Mouse (Mus musculus) cortical plate, adult 2 months (tissue): ENCODE data around the gene Robo1. TPM values are rescaled to one million over a fixed set of nuclear protein-coding genes. Genes with fewer than 3 reads are reported as not detected.

Source experiments
- H3K27ac ChIP-seq: fragments of 200-500 bp; 2 replicates; pipeline ENCODE4 v1.5.1; 2012; ENCODE audit warnings: low read length, control low read depth, inconsistent platforms; ENCODE audit not compliant: insufficient read depth
- H3K4me1 ChIP-seq: fragments of 200-500 bp; 2 replicates; pipeline ENCODE4 v1.6.1; 2011; ENCODE audit warnings: low read length; ENCODE audit not compliant: control insufficient read depth, insufficient read depth
- H3K4me3 ChIP-seq: fragments of 200-500 bp; 2 replicates; pipeline ENCODE4 v1.5.1; 2011; ENCODE audit warnings: mild to moderate bottlenecking, low read length, control low read depth; ENCODE audit not compliant: insufficient read depth
- CTCF ChIP-seq: fragments of 200-500 bp; IDR thresholded peaks from 2 replicates; pipeline ENCODE4 v1.5.1; 2011; ENCODE audit warnings: mild to moderate bottlenecking, control low read depth, low read length; ENCODE audit not compliant: insufficient read depth; ENCODE audit errors: extremely low read depth
- POLR2A ChIP-seq: fragments of 200-500 bp; IDR thresholded peaks from 2 replicates; pipeline ENCODE4 v1.6.1; 2011; ENCODE audit warnings: mild to moderate bottlenecking, low read length, control low read depth; ENCODE audit not compliant: insufficient read depth; ENCODE audit errors: extremely low read depth
- polyA plus RNA-seq: library from polyadenylated mRNA; depleted of rRNA; stranded (reverse); fragments of >200 nt; gene quantifications from 2 replicates; pipeline ENCODE4 v1.2.3, GENCODE M21; 2012

Robo1 gene
- polyA plus RNA-seq, 1 experiment: 14.1 TPM

DNA sequence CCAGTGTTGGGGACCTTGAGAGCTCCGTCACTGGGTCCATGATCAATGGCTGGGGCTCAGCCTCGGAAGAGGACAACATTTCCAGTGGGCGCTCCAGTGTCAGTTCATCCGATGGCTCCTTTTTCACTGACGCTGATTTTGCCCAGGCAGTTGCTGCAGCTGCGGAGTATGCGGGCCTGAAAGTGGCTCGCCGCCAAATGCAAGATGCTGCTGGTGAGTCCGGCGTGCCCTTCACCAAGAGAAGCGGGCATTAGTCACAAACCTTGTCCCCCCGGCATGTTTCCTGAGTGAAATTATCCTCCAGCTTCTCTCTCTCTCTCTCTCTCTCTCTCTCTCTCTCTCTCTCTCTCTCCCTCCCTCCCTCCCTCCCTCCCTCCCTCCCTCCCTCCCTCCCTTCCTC lies 716.2 kb downstream of the Robo1 start:
- peaks cover 2% of the 10 kb centered on the region; the same call in 1 of the 2 replicates for H3K4me1 ChIP-seq
- TF ChIP-seq POLR2A (no peak), CTCF (no peak)

GRCm38 (mm10) chr16:73027692-73028091 lies 719.6 kb downstream of the Robo1 start:
- no peak overlapping the region for H3K4me3 ChIP-seq
- no peak for TF ChIP-seq CTCF
- TF ChIP-seq POLR2A: no peak
- no peak overlapping the region for H3K27ac ChIP-seq
- H3K4me1 ChIP-seq: peaks cover 2% of the 10 kb centered on the region; the same call in 1 of the 2 replicates

More for the DNA sequence above, 716.2 kb downstream of the Robo1 start:
- Histone ChIP-seq H3K27ac (no peak overlapping the region), H3K4me3 (no peak overlapping the region)

DNA sequence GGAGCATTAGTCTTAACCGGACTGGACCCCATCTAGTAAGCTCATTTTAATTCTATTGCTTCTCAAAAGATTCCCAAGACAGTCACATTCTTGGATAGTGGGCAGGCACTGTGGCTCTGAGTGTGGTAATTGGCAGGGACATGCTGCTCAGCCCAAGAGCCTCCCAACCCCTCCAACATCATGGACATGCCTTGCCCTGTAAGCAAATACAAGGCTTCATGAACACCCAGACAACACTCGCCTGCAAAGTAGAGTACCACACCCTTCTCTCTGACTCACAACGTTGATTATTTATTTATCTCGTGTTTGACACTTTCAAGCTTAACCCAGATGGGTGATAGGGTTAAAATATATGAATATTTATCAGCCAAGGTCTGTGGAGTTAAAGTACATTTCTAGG lies 722.9 kb downstream of the Robo1 start:
- H3K4me1 ChIP-seq: peaks cover 2% of the 10 kb centered on the region; the same call in 1 of the 2 replicates
- no peak for TF ChIP-seq CTCF
- no peak overlapping the region for H3K4me3 ChIP-seq
- no peak overlapping the region for H3K27ac ChIP-seq

- no peaks in the 10 kb centered on the region for H3K4me1 ChIP-seq
- H3K4me3 ChIP-seq: no peak overlapping the region
- H3K27ac ChIP-seq: no peak overlapping the region
- TF ChIP-seq POLR2A (no peak), CTCF (no peak)
Observed at GRCm38 (mm10) chr16:73035210-73035985, 727.3 kb downstream of the Robo1 start.

DNA sequence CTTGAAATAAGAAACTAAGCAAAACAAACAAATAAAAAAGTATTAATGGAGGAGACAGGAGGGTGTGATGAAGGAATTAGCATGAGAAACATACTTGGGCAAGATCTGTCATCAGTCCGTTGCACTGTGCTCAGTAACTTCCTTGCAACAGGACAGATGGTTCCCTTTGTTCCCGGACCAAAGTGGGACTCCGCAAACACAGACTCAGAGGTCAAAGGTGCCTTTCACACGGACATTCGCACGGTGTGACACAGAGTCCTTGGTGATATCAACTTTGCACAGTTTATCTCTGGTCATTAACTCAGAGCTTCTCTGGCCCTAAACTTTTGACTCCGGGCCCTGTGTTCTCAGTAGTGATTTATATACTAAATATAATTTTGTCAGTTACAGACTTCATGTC lies 730.4 kb downstream of the Robo1 start:
- H3K4me3 ChIP-seq: no peak overlapping the region
- H3K27ac ChIP-seq: no peak overlapping the region
- TF ChIP-seq CTCF (no peak), POLR2A (no peak)
- no peaks in the 10 kb centered on the region for H3K4me1 ChIP-seq

- no peak overlapping the region for H3K4me3 ChIP-seq
- H3K4me1 ChIP-seq: no peaks in the 10 kb centered on the region
- H3K27ac ChIP-seq: no peak overlapping the region
- TF ChIP-seq POLR2A (no peak), CTCF (no peak)
Observed at GRCm38 (mm10) chr16:73062461-73062860, 754.4 kb downstream of the Robo1 start.

GRCm38 (mm10) chr16:73067782-73068181 lies 759.7 kb downstream of the Robo1 start:
- Histone ChIP-seq H3K4me3 (no peak overlapping the region), H3K27ac (no peak overlapping the region), H3K4me1 (no peaks in the 10 kb centered on the region)
- no peak for TF ChIP-seq CTCF
- TF ChIP-seq POLR2A: no peak

DNA sequence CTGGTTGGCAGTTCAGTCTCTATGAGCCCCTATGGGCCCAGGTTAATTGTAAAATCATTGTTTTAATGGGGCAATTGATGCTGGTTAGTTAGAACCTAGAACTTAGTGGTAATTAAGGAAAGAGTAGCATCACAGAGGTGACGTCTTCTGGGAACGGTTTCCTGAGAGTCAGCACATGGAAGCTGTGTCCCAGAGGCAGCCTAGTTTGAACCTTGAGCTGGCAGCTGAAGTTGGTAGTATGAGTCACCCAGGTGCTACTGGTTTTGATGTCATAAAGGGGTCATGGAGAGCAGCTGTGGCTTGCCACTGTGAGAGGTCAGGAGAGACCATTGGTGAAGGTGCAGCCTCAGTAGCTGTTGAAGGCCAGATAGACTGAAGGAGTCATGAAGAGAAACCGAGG lies 763.9 kb downstream of the Robo1 start:
- H3K4me3 ChIP-seq: no peak overlapping the region
- no peak for TF ChIP-seq POLR2A
- no peak for TF ChIP-seq CTCF

DNA sequence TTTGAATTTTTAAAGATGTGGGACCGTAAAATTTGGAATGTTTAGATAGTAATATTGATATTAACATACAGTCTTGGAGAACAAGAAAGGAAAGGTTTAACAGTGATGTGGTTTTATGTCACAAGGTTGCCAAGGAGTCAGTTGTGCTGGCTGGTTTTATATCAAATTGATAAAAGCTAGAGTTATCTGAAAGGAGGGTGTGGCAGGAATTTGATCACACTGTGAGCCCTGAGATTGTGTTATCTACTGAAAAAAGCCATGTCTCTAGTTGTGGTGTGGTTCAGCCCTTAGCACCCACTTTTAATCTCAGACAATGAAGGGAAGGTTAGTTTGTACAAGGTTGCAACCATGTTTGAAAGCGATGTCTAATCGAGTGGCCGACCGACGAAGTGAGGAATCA lies 764.8 kb downstream of the Robo1 start:
- Histone ChIP-seq H3K27ac (no peak overlapping the region), H3K4me1 (no peaks in the 10 kb centered on the region), H3K4me3 (no peak overlapping the region)
- TF ChIP-seq POLR2A (no peak), CTCF (no peak)

More for the DNA sequence above, 763.9 kb downstream of the Robo1 start:
- Histone ChIP-seq H3K4me1 (no peaks in the 10 kb centered on the region), H3K27ac (no peak overlapping the region)

DNA sequence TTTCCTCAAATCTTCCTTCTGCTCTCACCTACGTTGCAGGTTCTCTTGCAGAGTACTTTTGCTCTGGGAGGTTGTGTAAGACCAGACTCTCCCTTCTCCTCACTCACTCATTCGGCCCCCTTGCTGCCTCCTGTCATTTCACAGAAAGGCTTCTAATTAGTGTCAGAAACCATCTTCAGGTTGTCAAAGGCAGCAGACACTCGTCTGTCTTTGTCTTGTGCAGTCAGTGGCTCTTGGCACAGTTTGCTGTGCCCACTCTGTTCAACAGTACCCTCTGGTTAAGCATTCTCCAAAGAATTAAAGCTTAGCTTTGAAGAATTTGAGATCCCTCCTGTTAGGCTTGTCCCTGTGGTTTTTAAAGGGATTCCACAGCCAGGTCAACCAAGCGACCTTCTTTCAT lies 774.3 kb downstream of the Robo1 start:
- Histone ChIP-seq H3K4me1 (no peaks in the 10 kb centered on the region), H3K4me3 (no peak overlapping the region), H3K27ac (no peak overlapping the region)
- TF ChIP-seq CTCF: no peak
- TF ChIP-seq POLR2A: no peak
